ENCODE assay signal across 12 mouse cellular contexts in genomic region chr11:102364570-102365371, GRCm38 (mm10). TPM values are rescaled to one million over a fixed set of nuclear protein-coding genes. Genes with fewer than 3 reads are reported as not detected.
A peak's percentile ranks its signal among the peaks of the same experiment; 100 is the strongest.
DNase-seq lines count a peak whose midpoint lies in the region; ATAC-seq and TF ChIP-seq lines count a peak whose summit lies in the region.
"Had no signal": no experiment of that assay in that cellular context is flagged by ENCODE, and none has a peak within 500 bp of the region (broad histone marks: within the 10 kb centered on the region; RNA-seq: fewer than 3 reads in every experiment).

No protein-coding gene starts in this region.

- H3K4me3 ChIP-seq in forebrain, embryonic 11.5 days (ENCODE audit: low read depth, low read length) = 0 out of 2 replicates have a peak overlapping the region, but pooled peaks have one; percentile 3
- H3K4me3 ChIP-seq in forebrain, embryonic 16.5 days (replicated peaks; ENCODE audit: low read length) = no peak overlapping the region
- peak overlapping the region; percentile 17; the same call in 1 of the 2 replicates for H3K4me3 ChIP-seq in lung, embryonic 14.5 days (ENCODE audit: low read depth, low read length)
- H3K4me3 ChIP-seq in stomach, embryonic 15.5 days (replicated peaks) = no peak overlapping the region
- H3K4me3 ChIP-seq: megakaryocyte, embryonic 14.5 days; neural tube, embryonic 12.5 days had no signal

- 74% methylated on average over 14 of the region's 14 CpGs for WGBS in forebrain, embryonic 11.5 days
- WGBS in forebrain, embryonic 16.5 days = 76% methylated on average over 14 of the region's 14 CpGs
- WGBS in lung, embryonic 14.5 days = 66% methylated on average over 14 of the region's 14 CpGs
- WGBS in stomach, embryonic 15.5 days = 65% methylated on average over 14 of the region's 14 CpGs

- no peaks in the 10 kb centered on the region for H3K4me1 ChIP-seq in forebrain, embryonic 11.5 days (replicated peaks; ENCODE audit: control insufficient read depth, insufficient read depth, low read length)
- H3K4me1 ChIP-seq in forebrain, embryonic 16.5 days (replicated peaks; ENCODE audit: control insufficient read depth, insufficient read depth, low read length) = no peaks in the 10 kb centered on the region
- H3K4me1 ChIP-seq in lung, embryonic 14.5 days (ENCODE audit: insufficient read depth) = no peaks in the 10 kb centered on the region
- H3K4me1 ChIP-seq in stomach, embryonic 15.5 days = no peaks in the 10 kb centered on the region

- no peaks in the 10 kb centered on the region for H3K27me3 ChIP-seq in forebrain, embryonic 11.5 days (ENCODE audit: control insufficient read depth, insufficient read depth, low read length)
- H3K27me3 ChIP-seq in forebrain, embryonic 16.5 days (replicated peaks; ENCODE audit: control insufficient read depth, insufficient read depth, low read length) = no peaks in the 10 kb centered on the region
- H3K27me3 ChIP-seq in lung, embryonic 14.5 days (ENCODE audit: insufficient read depth, low read length) = no peaks in the 10 kb centered on the region
- no peaks in the 10 kb centered on the region for H3K27me3 ChIP-seq in stomach, embryonic 15.5 days (replicated peaks)
- H3K27me3 ChIP-seq: neural tube, embryonic 12.5 days had no signal

- no peaks in the 10 kb centered on the region for H3K9me3 ChIP-seq in forebrain, embryonic 11.5 days (ENCODE audit: control insufficient read depth, low read length)
- H3K9me3 ChIP-seq in forebrain, embryonic 16.5 days (ENCODE audit: control insufficient read depth, low read length) = no peaks in the 10 kb centered on the region
- no peaks in the 10 kb centered on the region for H3K9me3 ChIP-seq in lung, embryonic 14.5 days (ENCODE audit: low read depth, low read length)
- H3K9me3 ChIP-seq in stomach, embryonic 15.5 days = no peaks in the 10 kb centered on the region
- H3K9me3 ChIP-seq: megakaryocyte, embryonic 14.5 days; neural tube, embryonic 12.5 days had no signal

- TF ChIP-seq CTCF in lung, embryonic 14.5 days (IDR thresholded peaks at IDR 0.05; ENCODE audit: low read depth) = no peak

- H3K27ac ChIP-seq in forebrain, embryonic 11.5 days (ENCODE audit: low read depth, low read length) = 0 out of 2 replicates have a peak overlapping the region, but pooled peaks have one; percentile 25
- H3K27ac ChIP-seq in forebrain, embryonic 16.5 days (ENCODE audit: low read length) = no peak overlapping the region
- H3K27ac ChIP-seq in lung, embryonic 14.5 days (ENCODE audit: low read depth) = peak overlapping the region; percentile 24; the same call in 1 of the 2 replicates
- H3K27ac ChIP-seq in stomach, embryonic 15.5 days = no peak overlapping the region
- H3K27ac ChIP-seq: neural tube, embryonic 12.5 days had no signal

- H3K36me3 ChIP-seq in forebrain, embryonic 11.5 days (ENCODE audit: control insufficient read depth, insufficient read depth, low read length) = no peaks in the 10 kb centered on the region
- no peaks in the 10 kb centered on the region for H3K36me3 ChIP-seq in forebrain, embryonic 16.5 days (ENCODE audit: control insufficient read depth, insufficient read depth)
- H3K36me3 ChIP-seq in lung, embryonic 14.5 days (ENCODE audit: insufficient read depth) = no peaks in the 10 kb centered on the region
- H3K36me3 ChIP-seq in stomach, embryonic 15.5 days = no peaks in the 10 kb centered on the region
- H3K36me3 ChIP-seq: neural tube, embryonic 12.5 days had no signal

- no peak overlapping the region for H3K4me2 ChIP-seq in forebrain, embryonic 11.5 days (ENCODE audit: low read depth, low read length, severe bottlenecking)
- H3K4me2 ChIP-seq in forebrain, embryonic 16.5 days (ENCODE audit: low read length) = no peak overlapping the region
- H3K4me2 ChIP-seq in lung, embryonic 14.5 days = no peak overlapping the region
- no peak overlapping the region for H3K4me2 ChIP-seq in stomach, embryonic 15.5 days
- H3K4me2 ChIP-seq: neural tube, embryonic 12.5 days had no signal

- 0 out of 2 replicates have a peak, but pooled peaks have one; percentile 27 for ATAC-seq in forebrain, embryonic 11.5 days (replicated peaks; ENCODE audit: low FRiP score)
- no peak for ATAC-seq in forebrain, embryonic 16.5 days
- ATAC-seq in lung, embryonic 14.5 days (ENCODE audit: insufficient read depth) = peak; percentile 69
- peak; percentile 89 for ATAC-seq in stomach, embryonic 15.5 days (ENCODE audit: insufficient read depth, low FRiP score, low read depth)

- peak; percentile 61 for DNase-seq in forebrain, embryonic 11.5 days (ENCODE audit: low spot score)
- no peak for DNase-seq in lung, embryonic 14.5 days
- DNase-seq in lung, postnatal 4 days = no peak
- DNase-seq in liver = peak; percentile 97
- DNase-seq in ovary, postnatal 14 days (ENCODE audit: low spot score) = no peak
- no peak for DNase-seq in right cerebral cortex, postnatal 25 days
- DNase-seq: kidney, adult 2 months; right cerebral cortex, postnatal 4 days had no signal

- no peak overlapping the region; the same call in 1 of the 2 replicates for H3K9ac ChIP-seq in forebrain, embryonic 11.5 days (ENCODE audit: low read length)
- H3K9ac ChIP-seq in forebrain, embryonic 16.5 days (replicated peaks; ENCODE audit: low read depth, low read length) = no peak overlapping the region
- H3K9ac ChIP-seq in lung, embryonic 14.5 days = peak overlapping the region; percentile 19; the same call in 1 of the 2 replicates
- no peak overlapping the region for H3K9ac ChIP-seq in stomach, embryonic 15.5 days
- H3K9ac ChIP-seq: neural tube, embryonic 12.5 days had no signal

RNA-seq across cellular contexts. Expression of gene Slc4a1, which starts 1.2 kb away (rescaled TPM):
- 33.8 and 36.8 TPM in 2 replicates for polyA plus RNA-seq in forebrain, embryonic 11.5 days (2014; fragmentation: Nextera tagmentation; extraction: Ambion mirVana)
- 2.0 and 2.9 TPM in 2 replicates for polyA plus RNA-seq in forebrain, embryonic 16.5 days (2015; fragmentation: Nextera tagmentation; extraction: Ambion mirVana)
- polyA plus RNA-seq in lung, embryonic 14.5 days (2014; fragmentation: Nextera tagmentation; extraction: Ambion mirVana) = 6.0 and 6.9 TPM in 2 replicates
- 31.8 and 68.8 TPM in 2 replicates for polyA plus RNA-seq in stomach, embryonic 15.5 days (2015; fragmentation: Nextera tagmentation; extraction: Ambion mirVana)

RNA-seq across cellular contexts. Expression of gene Rundc3a, which starts 28.4 kb away (rescaled TPM):
- 33.1 and 35.4 TPM in 2 replicates for polyA plus RNA-seq in forebrain, embryonic 11.5 days (2014; fragmentation: Nextera tagmentation; extraction: Ambion mirVana)
- polyA plus RNA-seq in forebrain, embryonic 16.5 days (2015; fragmentation: Nextera tagmentation; extraction: Ambion mirVana) = 129 and 156 TPM in 2 replicates
- polyA plus RNA-seq in lung, embryonic 14.5 days (2014; fragmentation: Nextera tagmentation; extraction: Ambion mirVana) = 1.1 and 1.3 TPM in 2 replicates
- 8.8 and 9.2 TPM in 2 replicates for polyA plus RNA-seq in stomach, embryonic 15.5 days (2015; fragmentation: Nextera tagmentation; extraction: Ambion mirVana)

RNA-seq across cellular contexts. Expression of gene Slc25a39, which starts 43.0 kb away (rescaled TPM):
- polyA plus RNA-seq in forebrain, embryonic 11.5 days (2014; fragmentation: Nextera tagmentation; extraction: Ambion mirVana) = 196 and 214 TPM in 2 replicates
- polyA plus RNA-seq in forebrain, embryonic 16.5 days (2015; fragmentation: Nextera tagmentation; extraction: Ambion mirVana) = 134 and 143 TPM in 2 replicates
- 223 and 244 TPM in 2 replicates for polyA plus RNA-seq in lung, embryonic 14.5 days (2014; fragmentation: Nextera tagmentation; extraction: Ambion mirVana)
- 256 and 259 TPM in 2 replicates for polyA plus RNA-seq in stomach, embryonic 15.5 days (2015; fragmentation: Nextera tagmentation; extraction: Ambion mirVana)

RNA-seq across cellular contexts. Expression of gene Ubtf, which starts 45.2 kb away (rescaled TPM):
- polyA plus RNA-seq in forebrain, embryonic 11.5 days (2014; fragmentation: Nextera tagmentation; extraction: Ambion mirVana) = 109 and 111 TPM in 2 replicates
- 99.1 and 116 TPM in 2 replicates for polyA plus RNA-seq in forebrain, embryonic 16.5 days (2015; fragmentation: Nextera tagmentation; extraction: Ambion mirVana)
- 86.0 and 93.8 TPM in 2 replicates for polyA plus RNA-seq in lung, embryonic 14.5 days (2014; fragmentation: Nextera tagmentation; extraction: Ambion mirVana)
- polyA plus RNA-seq in stomach, embryonic 15.5 days (2015; fragmentation: Nextera tagmentation; extraction: Ambion mirVana) = 82.7 and 83.0 TPM in 2 replicates

Comparison
In these comparisons a context has a peak if more than half of its experiments do, and no peak if none do; other contexts are left out.
1. H3K27ac ChIP-seq: peak in forebrain, embryonic 11.5 days (single experiment) and lung, embryonic 14.5 days (single experiment); none in forebrain, embryonic 16.5 days (single experiment) and stomach, embryonic 15.5 days (single experiment).
2. H3K4me3 ChIP-seq: peak in forebrain, embryonic 11.5 days (single experiment) and lung, embryonic 14.5 days (single experiment); none in forebrain, embryonic 16.5 days (single experiment) and stomach, embryonic 15.5 days (single experiment).
3. DNase-seq: peak in forebrain, embryonic 11.5 days (single experiment) and liver (single experiment); none in lung, embryonic 14.5 days (single experiment), lung, postnatal 4 days (0 of 2), ovary, postnatal 14 days (single experiment) and right cerebral cortex, postnatal 25 days (single experiment).